Mouse (Mus musculus) hindbrain, embryonic 15.5 days (tissue): ENCODE measurements at regions not wholly inside any gene's neighbourhood (a gene's known extent, or its start where the extent isn't known, plus 50 kb on each side); places are given as distances from the start of the nearest gene placed in this dataset.

Experiments used
- ATAC-seq: fragments of 200-750 bp; cut with Nextera tagmentation; 2 replicates; pipeline ENCODE4 v1.8.0; 2017; ENCODE audit warnings: low read depth, moderate number of reproducible peaks, moderate TSS enrichment; ENCODE audit not compliant: low FRiP score
- H3K27ac ChIP-seq: fragments of 300-500 bp; sonication (generic); replicated peaks from 2 replicates; pipeline ENCODE4 v1.5.1; 2015; ENCODE audit warnings: mild to moderate bottlenecking, inconsistent platforms
- H3K27me3 ChIP-seq: fragments of 300-500 bp; sonication (generic); 2 replicates; pipeline ENCODE4 v1.6.1; 2015; ENCODE audit warnings: control low read depth, inconsistent platforms
- H3K36me3 ChIP-seq: fragments of 300-500 bp; sonication (generic); 2 replicates; pipeline ENCODE4 v1.6.1; 2015; ENCODE audit warnings: control low read depth, inconsistent platforms
- H3K4me1 ChIP-seq: fragments of 300-500 bp; sonication (generic); replicated peaks from 2 replicates; pipeline ENCODE4 v1.6.1; 2015; ENCODE audit warnings: control low read depth, inconsistent platforms
- H3K4me2 ChIP-seq: fragments of 300-500 bp; sonication (generic); 2 replicates; pipeline ENCODE4 v1.6.1; 2015; ENCODE audit warnings: moderate library complexity, mild to moderate bottlenecking, inconsistent platforms
- H3K4me3 ChIP-seq: fragments of 300-500 bp; sonication (generic); 2 replicates; pipeline ENCODE4 v1.5.1; 2015; ENCODE audit warnings: mild to moderate bottlenecking, inconsistent platforms
- H3K9ac ChIP-seq: fragments of 300-500 bp; sonication (generic); 2 replicates; pipeline ENCODE4 v1.6.1; 2015; ENCODE audit warnings: inconsistent platforms
- H3K9me3 ChIP-seq: fragments of 300-500 bp; sonication (generic); 2 replicates; pipeline ENCODE4 v1.6.1; 2016; ENCODE audit warnings: control low read depth, inconsistent platforms
- WGBS: fragments of 180-500 bp; shearing (Covaris S2); methylation state at CpG from one replicate; pipeline ENCODE4 v1.1.7; 2015; 5-methylcytosine and 5-hydroxymethylcytosine counted together

- no peaks in the 10 kb centered on the region for H3K36me3 ChIP-seq
- no peak overlapping the region for H3K4me3 ChIP-seq
- H3K9me3 ChIP-seq, result no peaks in the 10 kb centered on the region
- no peak overlapping the region for H3K27ac ChIP-seq
- H3K9ac ChIP-seq, result no peak overlapping the region
- no peaks in the 10 kb centered on the region for H3K27me3 ChIP-seq
- H3K4me2 ChIP-seq, result no peak overlapping the region
- 74% methylated on average over 6 of the region's 6 CpGs for WGBS
- H3K4me1 ChIP-seq, result no peaks in the 10 kb centered on the region
- no peak for ATAC-seq
Observed at GRCm38 (mm10) chr16:46331336-46331735, 167.0 kb downstream of the Nectin3 start.

- Histone ChIP-seq H3K9ac (no peak overlapping the region), H3K4me1 (no peaks in the 10 kb centered on the region), H3K36me3 (no peaks in the 10 kb centered on the region), H3K27ac (no peak overlapping the region), H3K4me3 (no peak overlapping the region), H3K4me2 (no peak overlapping the region), H3K9me3 (no peaks in the 10 kb centered on the region), H3K27me3 (no peaks in the 10 kb centered on the region)
- no peak for ATAC-seq
- WGBS, result 81% methylated on average over 3 of the region's 3 CpGs
Observed at GRCm38 (mm10) chr16:46299079-46299721, 144.3 kb upstream of the Gm4737 start.

- 60% methylated on average over 2 of the region's 2 CpGs for WGBS
- Histone ChIP-seq H3K36me3 (no peaks in the 10 kb centered on the region), H3K27ac (no peak overlapping the region), H3K4me1 (no peaks in the 10 kb centered on the region), H3K9me3 (no peaks in the 10 kb centered on the region), H3K4me3 (no peak overlapping the region), H3K27me3 (no peaks in the 10 kb centered on the region), H3K4me2 (no peak overlapping the region), H3K9ac (no peak overlapping the region)
- ATAC-seq, result no peak
Observed at GRCm38 (mm10) chr16:46297192-46297591, 142.3 kb upstream of the Gm4737 start.

GRCm38 (mm10) chr16:46296412-46296811, 141.5 kb upstream of the Gm4737 start:
- no peak overlapping the region for H3K4me3 ChIP-seq
- WGBS, result 51% methylated on average over 2 of the region's 2 CpGs

GRCm38 (mm10) chr16:46293831-46294230, 139.0 kb upstream of the Gm4737 start:
- no peak for ATAC-seq
- Histone ChIP-seq H3K4me2 (no peak overlapping the region), H3K27me3 (no peaks in the 10 kb centered on the region), H3K9me3 (no peaks in the 10 kb centered on the region), H3K9ac (no peak overlapping the region), H3K36me3 (no peaks in the 10 kb centered on the region), H3K27ac (no peak overlapping the region), H3K4me1 (no peaks in the 10 kb centered on the region), H3K4me3 (no peak overlapping the region)
- 25% methylated on average over 1 of the region's 1 CpGs for WGBS

More at GRCm38 (mm10) chr16:46296412-46296811, 141.5 kb upstream of the Gm4737 start:
- Histone ChIP-seq H3K27ac (no peak overlapping the region), H3K9ac (no peak overlapping the region), H3K36me3 (no peaks in the 10 kb centered on the region), H3K9me3 (no peaks in the 10 kb centered on the region), H3K27me3 (no peaks in the 10 kb centered on the region), H3K4me2 (no peak overlapping the region), H3K4me1 (no peaks in the 10 kb centered on the region)
- no peak for ATAC-seq

- WGBS, result 36% methylated on average over 6 of the region's 6 CpGs
Observed at GRCm38 (mm10) chr16:46291067-46291833, 136.4 kb upstream of the Gm4737 start.

GRCm38 (mm10) chr16:46290199-46290598, 135.3 kb upstream of the Gm4737 start:
- no peak overlapping the region for H3K27ac ChIP-seq
- no peak overlapping the region for H3K9ac ChIP-seq
- H3K4me1 ChIP-seq, result no peaks in the 10 kb centered on the region
- no peaks in the 10 kb centered on the region for H3K9me3 ChIP-seq
- H3K36me3 ChIP-seq, result no peaks in the 10 kb centered on the region
- no peak overlapping the region for H3K4me3 ChIP-seq
- WGBS, result 37% methylated on average over 2 of the region's 2 CpGs
- H3K4me2 ChIP-seq, result no peak overlapping the region
- H3K27me3 ChIP-seq, result no peaks in the 10 kb centered on the region
- peak; percentile 90 for ATAC-seq

More at GRCm38 (mm10) chr16:46291067-46291833, 136.4 kb upstream of the Gm4737 start:
- no peak overlapping the region for H3K4me2 ChIP-seq
- no peaks in the 10 kb centered on the region for H3K9me3 ChIP-seq
- H3K9ac ChIP-seq, result no peak overlapping the region
- H3K27me3 ChIP-seq, result no peaks in the 10 kb centered on the region
- no peak for ATAC-seq
- no peak overlapping the region for H3K4me3 ChIP-seq
- no peaks in the 10 kb centered on the region for H3K36me3 ChIP-seq
- H3K4me1 ChIP-seq, result no peaks in the 10 kb centered on the region
- no peak overlapping the region for H3K27ac ChIP-seq

GRCm38 (mm10) chr16:46267533-46267932, 112.7 kb upstream of the Gm4737 start:
- no peaks in the 10 kb centered on the region for H3K9me3 ChIP-seq
- H3K4me2 ChIP-seq, result no peak overlapping the region
- no peak overlapping the region for H3K4me3 ChIP-seq
- no peaks in the 10 kb centered on the region for H3K4me1 ChIP-seq
- no peak overlapping the region for H3K27ac ChIP-seq
- 88% methylated on average over 2 of the region's 2 CpGs for WGBS
- H3K36me3 ChIP-seq, result no peaks in the 10 kb centered on the region
- H3K27me3 ChIP-seq, result no peaks in the 10 kb centered on the region
- H3K9ac ChIP-seq, result no peak overlapping the region
- no peak for ATAC-seq

- WGBS, result 76% methylated on average over 4 of the region's 4 CpGs
- Histone ChIP-seq H3K27me3 (no peaks in the 10 kb centered on the region), H3K9me3 (no peaks in the 10 kb centered on the region), H3K4me2 (no peak overlapping the region), H3K4me1 (no peaks in the 10 kb centered on the region), H3K36me3 (no peaks in the 10 kb centered on the region), H3K9ac (no peak overlapping the region), H3K27ac (no peak overlapping the region), H3K4me3 (no peak overlapping the region)
- ATAC-seq, result no peak
Observed at GRCm38 (mm10) chr16:46251639-46252038, 96.8 kb upstream of the Gm4737 start.

GRCm38 (mm10) chr16:46250943-46251342, 96.1 kb upstream of the Gm4737 start:
- 66% methylated on average over 3 of the region's 3 CpGs for WGBS
- Histone ChIP-seq H3K27me3 (no peaks in the 10 kb centered on the region), H3K4me1 (no peaks in the 10 kb centered on the region), H3K27ac (no peak overlapping the region), H3K9me3 (no peaks in the 10 kb centered on the region), H3K4me3 (no peak overlapping the region), H3K36me3 (no peaks in the 10 kb centered on the region), H3K4me2 (no peak overlapping the region), H3K9ac (no peak overlapping the region)
- no peak for ATAC-seq

GRCm38 (mm10) chr16:46245598-46245997, 90.7 kb upstream of the Gm4737 start:
- Histone ChIP-seq H3K27ac (no peak overlapping the region), H3K9me3 (no peaks in the 10 kb centered on the region), H3K4me2 (no peak overlapping the region), H3K4me3 (no peak overlapping the region), H3K27me3 (no peaks in the 10 kb centered on the region), H3K36me3 (no peaks in the 10 kb centered on the region), H3K4me1 (no peaks in the 10 kb centered on the region), H3K9ac (no peak overlapping the region)
- 68% methylated on average over 5 of the region's 5 CpGs for WGBS
- no peak for ATAC-seq

- H3K4me3 ChIP-seq, result no peak overlapping the region
- no peak overlapping the region for H3K4me2 ChIP-seq
- no peaks in the 10 kb centered on the region for H3K36me3 ChIP-seq
- H3K9me3 ChIP-seq, result no peaks in the 10 kb centered on the region
- no peak overlapping the region for H3K9ac ChIP-seq
- no peaks in the 10 kb centered on the region for H3K27me3 ChIP-seq
- no peak overlapping the region for H3K27ac ChIP-seq
- 83% methylated on average over 3 of the region's 3 CpGs for WGBS
- no peaks in the 10 kb centered on the region for H3K4me1 ChIP-seq
- ATAC-seq, result no peak
Observed at GRCm38 (mm10) chr16:46228744-46229143, 73.9 kb upstream of the Gm4737 start.
